Mouse (Mus musculus) cerebral cortex, adult 2 months (tissue): ENCODE data around the gene Tmem108.

Experiments used
- WGBS: fragments of 180-500 bp; shearing (Covaris S2); methylation state at CpG from one replicate; pipeline ENCODE4 v1.1.7; 2018; 5-methylcytosine and 5-hydroxymethylcytosine counted together

Tmem108 gene

DNA sequence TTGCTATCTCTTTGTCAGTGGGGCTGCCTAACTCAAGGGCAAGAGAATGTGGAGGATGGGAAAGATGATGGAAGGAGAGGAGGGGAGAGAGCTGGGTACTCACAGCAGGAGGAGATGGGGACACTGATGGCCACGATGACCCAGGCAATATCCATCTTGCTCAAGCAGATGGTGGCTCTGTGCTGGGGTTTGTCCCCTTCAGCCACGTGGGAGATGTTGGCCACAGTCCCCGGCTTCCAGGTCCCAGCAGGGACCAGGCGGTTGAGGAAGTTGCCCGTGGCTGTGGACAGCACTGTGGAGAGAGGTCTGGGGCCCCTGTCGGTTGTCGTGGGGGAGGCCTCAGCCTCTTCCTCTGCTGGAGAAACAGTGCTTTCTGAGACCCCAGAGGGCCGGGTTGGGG is 262.9 kb downstream of the Tmem108 start:
- WGBS, result 74% methylated on average over 8 of the region's 8 CpGs

DNA sequence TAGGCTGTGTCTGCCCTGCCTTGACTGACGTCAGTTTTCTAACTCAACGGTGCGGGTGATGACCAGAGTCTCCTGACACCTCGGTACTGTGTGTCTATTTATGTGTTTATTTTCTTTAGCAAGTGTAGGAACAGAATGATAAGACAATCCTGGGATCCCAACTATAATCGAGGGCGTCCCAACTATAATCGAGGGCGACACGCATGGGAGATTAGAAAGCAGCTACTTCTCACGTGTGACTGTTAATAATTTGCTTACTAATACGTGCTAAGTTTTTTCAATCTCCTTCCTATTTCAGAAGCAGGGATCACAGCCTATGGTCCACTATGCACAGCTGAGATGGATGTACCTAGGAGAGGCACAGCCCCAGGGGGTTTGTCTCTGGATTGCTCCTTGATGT is 266.2 kb downstream of the Tmem108 start:
- 85% methylated on average over 11 of the region's 11 CpGs for WGBS

DNA sequence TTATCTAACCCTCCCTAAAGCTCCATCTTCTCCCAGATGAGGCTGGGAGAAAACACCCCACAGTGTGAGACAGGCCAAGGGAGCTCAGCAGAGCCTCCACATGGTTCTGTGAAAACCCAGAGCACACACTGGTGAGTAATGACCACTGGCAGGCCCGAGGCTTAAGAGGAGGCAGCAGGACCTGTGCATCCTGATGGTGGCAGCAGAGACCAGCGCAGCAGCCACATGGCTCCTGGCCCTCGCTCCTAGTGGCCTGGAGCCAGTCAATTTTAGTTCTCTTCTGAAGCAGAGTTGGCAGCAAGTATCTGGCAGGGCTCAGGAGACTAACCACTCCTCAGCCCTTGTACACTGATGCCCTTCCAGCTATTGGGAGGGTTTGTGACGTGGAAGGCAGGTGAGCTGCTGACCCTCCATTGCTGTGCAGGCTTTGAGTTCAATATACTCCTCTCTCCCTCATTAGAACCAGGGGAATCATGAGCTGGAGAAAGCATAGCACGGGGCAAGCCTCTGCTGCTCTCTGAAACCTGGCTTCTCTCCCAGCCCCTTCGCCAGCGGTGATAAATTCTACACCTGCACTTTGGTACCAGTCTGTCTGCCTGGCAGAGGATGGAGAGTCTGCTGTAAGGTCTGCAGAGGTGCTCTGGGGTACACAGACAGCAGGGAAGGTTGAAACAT is 267.2 kb downstream of the Tmem108 start:
- WGBS, result 13% methylated on average over 7 of the region's 7 CpGs

DNA sequence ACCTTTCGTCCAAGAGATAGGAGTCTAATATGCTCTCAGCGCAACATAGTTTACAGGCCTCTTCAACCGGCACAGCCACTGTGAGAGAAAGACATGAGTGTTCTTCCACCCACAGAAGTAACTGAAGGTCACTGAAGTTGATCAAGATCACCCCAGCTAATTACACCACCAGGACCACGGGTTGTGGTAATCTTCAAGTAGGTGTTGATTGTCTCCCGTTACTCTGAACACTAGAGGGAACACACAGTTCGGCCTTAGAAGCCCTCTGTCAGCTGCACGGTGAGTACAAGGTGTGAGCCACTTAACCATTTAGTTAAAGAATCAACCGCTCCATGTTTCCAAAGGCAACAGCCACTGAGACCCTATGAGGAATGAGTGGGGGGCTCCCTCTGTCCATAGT is 269.7 kb downstream of the Tmem108 start:
- 85% methylated on average over 8 of the region's 8 CpGs for WGBS

DNA sequence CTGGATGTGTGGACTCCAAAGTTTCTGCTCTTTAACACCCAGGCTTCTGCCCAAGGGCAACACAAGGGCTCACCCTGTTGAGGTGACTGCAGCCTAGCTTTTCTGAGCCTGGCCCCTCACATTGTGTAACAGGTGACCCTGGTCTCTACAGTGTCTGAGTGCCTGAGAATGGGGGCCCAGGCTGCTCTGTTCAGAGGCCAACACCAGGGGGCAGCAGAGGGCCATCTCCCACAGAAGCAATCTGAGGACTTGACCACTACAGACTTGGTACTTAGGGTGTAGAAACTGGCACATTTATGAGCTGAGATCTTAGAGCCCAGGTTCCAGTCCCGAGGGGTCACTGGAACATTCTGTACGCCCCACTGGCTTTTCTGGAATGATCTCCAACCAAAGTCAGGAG is 271.2 kb downstream of the Tmem108 start:
- WGBS, result 28% methylated on average over 2 of the region's 2 CpGs

DNA sequence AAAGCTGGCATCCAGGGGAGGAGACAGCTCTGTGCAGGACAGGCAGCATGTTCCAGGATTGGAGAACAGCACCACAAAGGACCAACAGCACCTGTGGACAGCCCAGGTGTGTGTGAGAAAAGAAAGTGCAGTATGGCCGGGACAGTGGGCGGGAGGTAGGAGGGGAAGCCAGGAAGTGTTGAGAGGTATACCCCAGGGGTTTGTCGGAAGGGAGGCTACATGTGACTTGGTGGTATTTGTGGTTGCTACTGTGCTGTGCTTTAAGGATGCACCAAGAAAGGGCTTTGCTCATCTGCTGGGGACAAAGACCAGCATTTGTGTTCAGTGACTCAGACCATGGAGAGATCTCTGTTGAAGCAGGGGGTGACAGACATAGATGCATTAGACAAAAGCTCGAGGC is 271.8 kb downstream of the Tmem108 start:
- WGBS, result 86% methylated on average over 4 of the region's 4 CpGs

DNA sequence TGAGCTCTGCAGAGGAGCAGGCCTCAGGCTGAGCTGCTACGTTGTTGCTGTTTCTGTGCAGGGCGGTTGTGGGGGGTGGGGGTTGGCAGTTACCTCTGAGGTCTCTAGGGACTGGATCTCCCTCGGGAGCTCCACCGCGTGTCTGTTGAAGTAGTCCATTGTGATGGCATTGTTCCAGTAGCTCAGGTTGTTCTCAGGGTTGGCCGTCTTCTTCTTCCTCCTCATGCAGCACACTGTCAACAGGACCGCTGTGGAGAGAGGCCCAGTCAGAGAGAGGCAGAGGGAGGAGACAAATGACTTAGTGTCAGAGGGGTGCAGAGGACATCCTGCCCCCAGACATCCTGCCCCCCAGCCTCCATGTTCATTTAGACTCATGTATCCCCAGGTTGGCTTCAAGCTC is 272.5 kb downstream of the Tmem108 start:
- WGBS, result 69% methylated on average over 7 of the region's 7 CpGs

DNA sequence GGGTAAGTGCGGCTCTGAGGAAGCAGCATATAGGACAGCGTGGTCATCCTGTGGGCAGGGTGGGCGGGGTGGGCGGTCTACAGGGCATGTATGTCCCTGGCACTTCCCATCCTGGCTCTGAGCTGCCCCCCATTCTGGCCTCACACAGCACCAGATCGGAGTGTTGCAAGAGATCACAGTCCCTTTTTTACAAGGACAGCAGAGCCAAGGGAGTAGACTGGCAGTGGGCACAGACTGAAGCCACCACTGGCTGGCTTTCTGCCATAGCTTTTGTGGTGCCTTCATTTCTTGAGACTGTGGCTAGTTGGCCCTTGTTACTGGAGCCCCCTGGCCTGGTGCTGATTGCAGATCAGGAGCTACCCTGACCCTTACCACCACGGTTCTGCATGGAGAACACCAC is 275.4 kb downstream of the Tmem108 start:
- 75% methylated on average over 6 of the region's 6 CpGs for WGBS

DNA sequence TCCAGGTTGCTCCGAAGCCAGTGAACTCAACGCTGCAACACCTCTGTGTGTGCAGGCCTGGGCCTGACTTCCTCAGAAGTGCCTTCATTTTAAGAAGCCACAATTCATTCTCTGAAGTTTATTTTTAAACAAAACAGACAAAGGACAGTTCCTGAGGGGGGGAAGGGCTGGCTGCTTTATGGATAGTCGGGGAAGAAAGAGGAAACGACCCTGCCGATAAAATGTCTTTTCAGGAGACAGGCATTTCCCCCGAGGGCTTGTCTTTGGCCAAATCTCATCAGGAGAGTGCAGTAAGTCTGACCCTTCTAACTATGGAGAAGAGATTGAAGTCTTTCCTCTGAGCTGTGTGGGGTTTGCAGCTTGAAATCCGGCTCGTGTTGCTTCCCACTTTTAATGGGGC is 276.0 kb downstream of the Tmem108 start:
- 52% methylated on average over 8 of the region's 8 CpGs for WGBS

DNA sequence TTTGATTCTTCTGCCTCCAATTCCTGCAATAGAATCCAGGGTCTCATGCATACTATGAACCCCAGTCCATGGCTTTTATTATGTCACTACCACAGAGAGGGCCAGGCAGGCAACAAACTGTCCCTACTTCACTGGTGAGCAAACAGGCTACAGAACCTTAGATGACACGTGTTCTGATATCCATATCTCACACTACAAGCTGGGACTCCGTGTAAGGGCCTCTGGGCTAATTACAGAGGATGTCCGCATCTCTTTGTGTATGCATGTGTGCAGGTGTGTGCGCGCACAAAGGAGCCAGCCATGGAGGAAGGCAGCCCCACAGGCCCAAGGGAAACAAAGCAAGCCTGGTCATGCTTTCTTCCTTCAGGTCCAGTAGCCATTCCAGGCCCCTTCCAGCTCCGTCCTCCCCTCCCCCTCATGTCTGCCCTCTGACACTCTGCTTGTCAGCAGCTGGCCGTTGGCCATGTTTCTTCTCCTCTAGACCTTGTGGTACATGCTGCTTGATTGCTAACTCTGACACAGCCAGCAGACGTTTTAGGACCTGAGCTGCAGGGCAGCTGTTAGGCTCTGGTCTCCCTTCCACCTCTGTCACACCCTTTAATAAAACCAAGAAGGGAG is 280.9 kb downstream of the Tmem108 start:
- 62% methylated on average over 8 of the region's 8 CpGs for WGBS

DNA sequence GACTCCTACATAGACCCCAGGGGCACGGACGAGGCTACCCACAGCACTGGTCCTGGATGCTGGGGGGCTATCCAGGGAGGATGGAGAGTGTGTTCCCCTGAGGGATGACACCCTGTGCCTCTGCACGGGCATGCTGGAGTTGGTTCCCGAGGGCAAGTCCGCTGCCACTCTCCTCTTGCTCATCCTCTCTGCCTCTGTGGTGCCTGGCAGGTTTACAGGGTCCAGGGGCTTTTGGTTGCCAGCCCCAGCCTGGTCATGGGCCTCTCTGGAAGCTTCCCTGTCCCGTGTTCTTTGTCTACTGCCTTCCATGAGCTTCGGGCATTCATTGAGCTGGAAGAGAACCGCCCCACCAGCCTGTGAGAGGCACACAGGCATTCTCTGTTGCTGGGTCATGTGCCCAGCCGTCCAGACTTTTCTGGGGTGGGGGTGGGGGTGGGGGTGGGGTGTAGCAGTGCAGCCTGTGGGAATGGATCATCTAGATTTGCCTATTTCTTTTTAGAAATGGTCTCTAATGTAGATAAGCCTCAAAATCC is 281.5 kb downstream of the Tmem108 start, which contains the start of gene Bfsp2:
Bfsp2 (minus strand) TSS at position 377 of the 533 bp plus-strand sequence.
- WGBS, result 69% methylated on average over 9 of the region's 9 CpGs

DNA sequence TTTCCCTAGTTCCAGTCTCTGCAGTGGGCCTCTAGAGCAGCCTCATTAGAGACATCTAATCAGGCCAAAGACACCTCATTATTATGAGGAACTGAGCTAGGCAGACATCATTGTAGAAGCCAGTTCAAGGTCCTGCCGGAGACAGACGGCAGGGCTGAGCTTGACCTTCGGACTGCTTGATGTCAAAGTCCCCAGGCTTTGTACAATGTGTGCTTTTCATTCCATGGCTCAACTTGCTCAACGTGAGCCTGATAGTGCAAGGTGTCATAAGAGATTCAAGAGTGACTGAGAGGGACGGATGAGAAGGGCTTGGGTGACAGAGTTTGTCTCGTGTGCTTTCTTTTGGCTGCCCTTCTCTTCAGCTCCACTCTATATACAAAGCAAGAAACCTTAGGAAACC is 286.2 kb downstream of the Tmem108 start:
- 86% methylated on average over 6 of the region's 6 CpGs for WGBS

DNA sequence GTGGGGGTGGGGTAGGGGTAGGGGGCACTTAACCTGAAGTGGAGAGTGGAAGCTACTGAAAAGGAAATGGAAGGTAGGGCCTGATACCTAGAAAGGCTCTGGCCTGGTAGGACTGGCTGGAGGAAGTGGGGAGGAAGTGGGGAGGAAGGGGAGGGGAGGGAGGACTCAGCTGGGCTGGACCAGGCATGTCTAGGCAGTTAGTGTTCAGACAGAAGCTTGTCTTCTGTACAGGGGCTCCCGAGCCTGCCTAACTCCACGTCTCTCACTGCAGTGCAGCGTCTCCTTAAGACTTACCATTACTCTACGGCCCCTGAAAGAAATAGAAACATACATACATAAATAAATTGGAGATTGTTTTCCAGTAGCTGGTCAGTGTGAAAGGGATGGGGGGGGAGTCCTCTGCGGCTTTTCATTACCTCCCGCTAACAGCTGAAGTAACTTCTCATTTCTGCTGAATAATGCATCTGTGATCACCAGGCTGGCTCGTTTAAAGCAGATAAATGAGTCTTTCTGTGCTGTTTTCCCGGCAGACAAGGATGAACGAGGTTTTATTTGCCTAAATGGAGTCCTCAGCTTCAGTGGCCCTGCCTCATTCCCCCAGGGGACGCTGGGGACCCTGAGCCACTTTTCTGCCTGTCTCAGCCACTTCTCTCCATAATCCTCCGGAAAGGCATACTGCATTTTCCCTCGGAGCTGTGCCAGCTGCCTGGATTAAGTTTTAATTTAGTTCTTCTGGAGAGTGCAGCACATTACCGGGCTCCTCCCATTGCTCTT is 287.5 kb downstream of the Tmem108 start:
- 19% methylated on average over 13 of the region's 13 CpGs for WGBS

DNA sequence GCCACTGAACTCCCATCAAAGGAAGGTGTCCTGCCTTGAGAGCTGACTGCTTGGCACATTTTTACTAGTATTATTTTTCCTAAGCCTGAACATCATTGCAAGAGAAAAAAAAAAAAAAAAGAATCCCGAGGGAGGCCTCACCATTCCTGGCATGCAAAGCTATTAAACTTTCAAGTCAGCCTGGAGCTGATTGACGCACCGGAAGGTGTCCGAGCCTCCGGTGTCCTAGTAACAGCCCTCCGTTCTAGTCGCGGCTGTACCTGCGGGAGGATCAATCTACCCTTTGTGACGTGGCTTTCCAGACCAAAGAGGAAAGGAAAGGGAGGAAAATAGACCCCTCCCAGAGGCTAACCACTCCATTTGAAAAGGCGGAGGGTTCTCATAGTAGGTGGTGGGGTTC is 289.9 kb downstream of the Tmem108 start:
- WGBS, result 52% methylated on average over 11 of the region's 11 CpGs

DNA sequence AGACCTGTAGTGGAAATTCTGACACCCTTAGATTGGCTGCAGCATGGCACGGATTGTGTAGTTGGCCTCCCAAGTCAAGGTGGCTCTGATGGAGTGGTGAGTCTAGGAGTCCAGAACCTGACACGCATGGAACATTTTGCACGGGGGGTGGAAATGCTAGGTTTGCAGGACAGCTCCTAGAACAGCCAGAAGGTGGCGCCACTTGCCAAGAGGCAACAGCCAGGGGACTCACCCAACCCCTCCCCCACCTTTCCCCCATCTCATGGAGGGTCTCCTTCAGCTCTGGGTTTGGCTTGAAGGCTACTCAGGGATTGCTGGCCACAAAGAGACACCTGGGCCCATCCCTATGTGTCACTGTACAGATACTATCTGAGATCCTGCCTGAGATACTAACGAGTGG is 292.1 kb downstream of the Tmem108 start:
- 70% methylated on average over 5 of the region's 5 CpGs for WGBS

DNA sequence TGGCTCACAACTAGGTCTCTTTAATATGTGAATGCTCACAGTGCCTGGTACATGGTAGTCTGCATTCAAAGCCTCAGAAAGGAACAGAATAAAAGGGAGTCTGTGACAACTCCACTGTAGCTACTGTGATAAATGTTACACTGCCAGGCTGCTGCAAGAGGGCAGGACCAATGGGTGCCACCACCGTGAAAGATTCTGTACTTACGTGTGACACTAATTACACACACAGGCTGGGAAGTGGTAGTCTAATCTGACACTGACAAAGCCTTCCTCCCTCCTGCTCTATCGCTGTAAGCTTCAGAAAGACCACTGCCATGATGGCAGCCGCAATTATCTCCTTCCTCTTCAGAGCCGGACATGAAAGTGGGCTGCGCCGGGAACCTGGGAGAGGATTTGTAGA is 292.7 kb downstream of the Tmem108 start:
- WGBS, result 76% methylated on average over 7 of the region's 7 CpGs

DNA sequence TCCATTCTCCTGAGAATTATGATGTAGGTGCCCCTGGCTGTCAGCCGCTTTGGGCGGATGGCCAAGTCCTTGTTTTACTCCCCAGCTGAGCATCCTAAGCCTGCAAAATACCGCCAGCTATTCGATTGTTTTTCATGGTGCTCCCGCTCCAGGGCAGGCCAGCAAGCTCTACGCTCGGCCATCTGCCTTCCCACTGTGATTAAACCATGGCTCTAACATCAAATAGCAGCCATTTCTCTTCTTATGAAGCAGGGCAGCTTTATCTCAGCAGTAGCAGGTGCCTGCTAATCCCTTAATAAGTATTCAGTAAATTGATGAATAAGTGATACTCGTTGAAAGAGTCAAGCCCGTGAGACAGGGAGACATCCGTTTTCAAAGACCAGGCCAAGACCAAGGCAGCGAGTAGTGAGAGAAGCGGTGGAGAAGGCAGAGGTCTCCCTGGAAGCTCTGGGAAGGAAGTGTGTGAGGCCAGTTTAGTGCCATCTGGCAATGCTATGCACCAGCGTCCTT is 295.9 kb downstream of the Tmem108 start:
- 50% methylated on average over 13 of the region's 13 CpGs for WGBS

DNA sequence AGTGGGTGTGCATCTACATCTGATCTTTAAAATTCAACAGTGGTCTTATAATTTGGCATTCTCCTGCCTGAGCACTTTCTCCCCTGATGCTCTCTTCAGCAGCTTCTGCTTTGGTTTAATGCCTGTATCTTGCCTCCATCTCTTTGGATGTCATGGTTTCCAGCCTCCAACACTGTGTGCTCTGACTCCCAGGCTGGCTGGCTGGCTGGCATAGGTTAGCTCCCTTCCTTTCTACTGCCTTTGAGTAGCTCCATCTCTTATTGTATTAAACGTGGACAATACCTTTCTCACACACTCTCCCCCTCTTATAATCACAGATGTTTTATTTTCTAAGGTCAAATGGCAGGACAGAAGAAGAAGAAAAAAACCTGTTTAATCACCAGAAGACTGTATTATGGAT is 296.3 kb downstream of the Tmem108 start:
- 44% methylated on average over 1 of the region's 1 CpGs for WGBS

DNA sequence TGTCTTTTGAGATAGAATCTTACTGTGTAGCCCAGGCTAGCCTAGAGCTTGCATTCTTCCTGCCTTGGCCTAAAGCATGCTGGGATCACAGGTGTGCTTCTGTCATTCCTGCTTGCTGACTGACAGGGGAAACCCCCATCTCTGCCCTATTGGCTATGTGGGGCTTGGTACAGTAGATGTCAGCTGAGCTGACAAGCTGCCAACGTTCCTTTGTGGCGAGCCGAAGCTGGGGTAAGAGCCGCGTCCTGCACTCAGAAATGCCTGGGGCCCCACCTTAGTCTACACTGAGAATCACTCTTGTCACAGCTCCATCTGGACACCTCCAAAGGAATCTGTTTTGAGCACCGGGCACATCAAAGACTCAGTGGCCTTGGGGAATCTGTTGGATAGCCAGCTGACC is 297.8 kb downstream of the Tmem108 start:
- 57% methylated on average over 6 of the region's 6 CpGs for WGBS

DNA sequence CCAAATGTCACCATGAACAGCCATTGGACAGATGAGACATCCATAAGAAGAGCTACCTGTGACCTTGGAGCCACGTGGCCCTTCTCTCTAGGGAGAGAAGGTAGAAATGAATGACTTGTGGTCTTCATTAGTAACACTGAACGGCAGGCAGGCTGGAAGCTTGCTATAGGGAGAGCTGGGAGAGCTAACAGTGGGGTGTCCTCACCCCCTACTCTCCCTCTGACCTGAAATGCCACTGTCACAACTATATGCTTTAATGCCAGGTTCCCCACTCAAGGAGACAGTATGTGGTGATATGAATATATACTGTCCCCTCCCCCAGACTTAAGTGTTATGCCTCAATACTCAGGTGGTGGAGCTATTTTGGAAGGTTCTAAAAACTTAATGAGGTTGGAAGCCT is 301.8 kb downstream of the Tmem108 start:
- WGBS, result 76% methylated on average over 2 of the region's 2 CpGs

DNA sequence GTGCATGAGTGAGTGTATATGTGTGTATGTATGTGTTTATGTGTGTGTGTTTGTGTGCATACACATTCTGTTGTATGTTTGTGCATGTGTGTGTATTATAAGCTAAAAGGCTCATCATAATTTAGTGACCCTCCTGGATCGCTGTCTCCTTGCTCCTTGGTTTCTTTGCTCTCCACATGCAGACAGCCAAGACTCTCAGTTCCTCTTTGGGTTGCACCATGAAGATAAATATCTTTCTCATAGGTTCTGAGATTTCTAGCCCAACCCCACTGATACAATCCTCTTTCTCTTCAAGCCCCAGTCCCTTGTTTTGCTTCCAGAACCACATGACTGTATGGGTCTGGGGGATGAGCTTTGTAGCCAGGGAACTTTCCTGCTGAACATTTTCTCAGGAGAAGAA is 302.3 kb downstream of the Tmem108 start:
- WGBS, result 90% methylated on average over 1 of the region's 1 CpGs

DNA sequence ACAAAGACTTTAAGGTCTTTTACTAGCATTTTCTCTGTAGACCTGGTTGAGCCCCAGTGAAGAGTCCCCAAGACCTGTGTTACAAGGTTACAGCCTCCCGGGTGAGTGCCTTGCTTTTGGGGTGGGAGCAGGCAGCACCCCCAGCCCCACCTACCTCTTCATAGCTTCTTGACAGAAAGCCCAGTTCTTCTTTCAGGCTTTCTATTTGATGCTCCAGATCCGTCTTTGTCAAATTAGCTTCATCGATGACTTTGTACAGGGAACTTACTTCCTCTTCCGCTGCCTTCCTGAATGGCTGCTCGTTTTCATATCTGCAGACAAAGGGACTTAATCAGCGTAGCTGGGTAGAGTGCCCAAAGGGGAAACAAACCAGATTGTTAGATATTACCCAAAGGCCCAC is 312.0 kb downstream of the Tmem108 start:
- 79% methylated on average over 6 of the region's 6 CpGs for WGBS

DNA sequence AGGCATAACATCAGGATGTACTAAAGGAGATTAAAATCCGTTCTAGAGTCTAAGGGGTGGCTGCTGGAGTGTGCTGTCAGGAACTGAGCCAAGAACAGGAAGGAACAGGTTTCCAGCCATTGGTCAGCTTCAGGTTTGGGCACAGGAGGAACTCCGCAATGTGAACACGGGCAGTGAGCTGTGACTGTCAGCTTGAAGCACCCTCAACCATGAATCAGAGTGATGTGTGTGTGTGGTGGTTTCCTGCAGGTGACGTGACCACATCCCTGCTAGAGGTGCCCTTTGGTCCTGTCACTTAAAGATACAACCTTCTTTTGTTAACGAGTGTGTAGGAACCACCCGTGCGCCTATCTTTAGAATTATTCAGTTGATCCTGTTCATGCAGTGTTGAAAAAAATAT is 312.5 kb downstream of the Tmem108 start:
- WGBS, result 75% methylated on average over 7 of the region's 7 CpGs
